Mouse (Mus musculus) embryonic fibroblast, embryonic 13.5 days (primary cell): ENCODE results near the gene Slc12a1.

Experiments
- CTCF ChIP-seq: IDR thresholded peaks from 2 replicates; pipeline ENCODE4 v1.5.1; 2011; ENCODE audit warnings: mild to moderate bottlenecking, control low read depth, low read length, moderate library complexity, borderline replicate concordance; ENCODE audit not compliant: insufficient read depth
- POLR2A ChIP-seq: IDR thresholded peaks from 2 replicates; pipeline ENCODE4 v1.6.1; 2011; ENCODE audit warnings: low read depth, mild to moderate bottlenecking, control low read depth, low read length, moderate library complexity

DNA sequence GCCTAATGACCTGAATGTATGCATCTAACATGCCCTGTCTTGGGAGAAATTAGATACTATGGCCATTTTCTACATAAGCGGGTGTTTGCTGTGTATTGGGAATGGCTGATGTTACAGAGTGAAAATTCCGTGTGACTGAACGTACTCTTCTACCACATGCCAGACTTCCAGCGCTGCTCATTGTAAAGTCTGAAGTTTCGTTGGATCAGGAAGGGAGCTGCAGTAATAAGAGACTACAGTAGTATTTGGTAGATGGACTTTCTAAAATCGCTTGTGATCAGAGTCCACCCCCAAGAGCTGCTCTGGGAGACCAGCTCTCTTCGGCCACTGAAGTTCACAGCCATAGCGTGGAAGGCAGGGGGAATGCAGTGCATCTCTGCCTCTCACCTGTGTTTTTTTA is 96.0 kb downstream of the Slc12a1 start:
- no peak for TF ChIP-seq CTCF
- no peak for TF ChIP-seq POLR2A
